Mouse (Mus musculus) lung, postnatal 0 days (tissue): ENCODE data around the gene Srpk2. TPM values are rescaled to one million over a fixed set of nuclear protein-coding genes. Genes with fewer than 3 reads are reported as not detected.

ENCODE experiments used
- ATAC-seq: fragments of 200-750 bp; cut with Nextera tagmentation; 2 replicates; pipeline ENCODE4 v1.8.0; 2017; ENCODE audit warnings: moderate library complexity
- DNase-seq: peaks from one replicate; pipeline ENCODE4 v3.0.0-alpha.2; 2016; ENCODE audit warnings: low spot score
- H3K27ac ChIP-seq: fragments of 300-500 bp; sonication (generic); 2 replicates; pipeline ENCODE4 v1.5.1; 2014; ENCODE audit warnings: antibody characterized with exemption, mild to moderate bottlenecking, low read length, mixed read lengths
- H3K27me3 ChIP-seq: fragments of 300-500 bp; sonication (generic); replicated peaks from 2 replicates; pipeline ENCODE4 v1.6.1; 2014; ENCODE audit warnings: low read length, mixed read lengths; ENCODE audit not compliant: insufficient read depth
- H3K36me3 ChIP-seq: fragments of 300-500 bp; sonication (generic); 2 replicates; pipeline ENCODE4 v1.6.1; 2014; ENCODE audit warnings: low read length, mixed read lengths; ENCODE audit not compliant: insufficient read depth
- H3K4me1 ChIP-seq: fragments of 300-500 bp; sonication (generic); 2 replicates; pipeline ENCODE4 v1.6.1; 2014; ENCODE audit warnings: antibody characterized with exemption, low read depth, low read length, mixed read lengths; ENCODE audit not compliant: insufficient read depth
- H3K4me2 ChIP-seq: fragments of 300-500 bp; sonication (generic); replicated peaks from 2 replicates; pipeline ENCODE4 v1.6.1; 2014; ENCODE audit warnings: low read depth, mild to moderate bottlenecking, low read length, moderate library complexity, mixed read lengths
- H3K4me3 ChIP-seq: fragments of 300-500 bp; sonication (generic); 2 replicates; pipeline ENCODE4 v1.5.1; 2014; ENCODE audit warnings: low read depth, low read length
- H3K9ac ChIP-seq: fragments of 300-500 bp; sonication (generic); replicated peaks from 2 replicates; pipeline ENCODE4 v1.6.1; 2014; ENCODE audit warnings: low read depth, mild to moderate bottlenecking
- H3K9me3 ChIP-seq: fragments of 300-500 bp; sonication (generic); 2 replicates; pipeline ENCODE4 v1.6.1; 2016; ENCODE audit warnings: low read length, mixed read lengths
- CTCF ChIP-seq: IDR thresholded peaks from 2 replicates; pipeline ENCODE4 v1.5.1; 2016; ENCODE audit warnings: antibody characterized with exemption, mild to moderate bottlenecking
- EP300 ChIP-seq: IDR thresholded peaks from 2 replicates; pipeline ENCODE4 v1.6.1; 2016; ENCODE audit warnings: antibody characterized with exemption, mild to moderate bottlenecking, control low read depth
- WGBS: fragments of 180-500 bp; shearing (Covaris S2); extraction: QIAGEN DNeasy Blood & Tissue Kit; methylation state at CpG from one replicate; pipeline ENCODE4 v1.1.7; 2014; 5-methylcytosine and 5-hydroxymethylcytosine counted together
- polyA plus RNA-seq: library from polyadenylated mRNA; unstranded; fragments of >200 nt; fragmentation: Nextera tagmentation; extraction: Ambion mirVana; gene quantifications from 2 replicates; pipeline ENCODE4 v1.2.1, GENCODE M21; 2015

The Srpk2 gene
- polyA plus RNA-seq, 1 experiment from 2014 or later: 38.1 TPM

DNA sequence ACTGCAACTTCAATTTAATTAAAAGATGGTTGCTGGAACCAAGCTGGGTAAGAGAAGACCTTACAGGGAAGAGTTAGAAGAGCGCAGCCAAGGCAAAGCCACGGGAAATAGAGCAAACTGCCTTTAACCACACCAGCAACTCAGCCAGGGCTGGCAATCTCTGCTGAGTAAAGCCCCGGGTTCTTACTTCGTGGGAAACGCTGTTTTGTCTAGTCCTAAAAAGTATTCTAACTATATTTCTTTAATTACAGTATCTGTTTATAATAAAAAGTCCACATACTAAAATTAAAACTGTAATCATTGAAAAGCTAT lies 67.4 kb downstream of the Srpk2 start:
- Histone ChIP-seq H3K9ac (peak overlapping the region; percentile 37; the same call in 1 of the 2 replicates), H3K4me3 (peak overlapping the region; percentile 54), H3K36me3 (no peaks in the 10 kb centered on the region), H3K4me1 (no peaks in the 10 kb centered on the region; the same call in 1 of the 2 replicates), H3K9me3 (no peaks in the 10 kb centered on the region), H3K4me2 (peak overlapping the region; percentile 60), H3K27me3 (no peaks in the 10 kb centered on the region), H3K27ac (peak overlapping the region; percentile 89)
- WGBS: 23% methylated on average over 5 of the region's 5 CpGs
- DNase-seq: no peak
- TF ChIP-seq CTCF (no peak), EP300 (no peak)
- ATAC-seq: peak; percentile 13; the same call in 1 of the 2 replicates

DNA sequence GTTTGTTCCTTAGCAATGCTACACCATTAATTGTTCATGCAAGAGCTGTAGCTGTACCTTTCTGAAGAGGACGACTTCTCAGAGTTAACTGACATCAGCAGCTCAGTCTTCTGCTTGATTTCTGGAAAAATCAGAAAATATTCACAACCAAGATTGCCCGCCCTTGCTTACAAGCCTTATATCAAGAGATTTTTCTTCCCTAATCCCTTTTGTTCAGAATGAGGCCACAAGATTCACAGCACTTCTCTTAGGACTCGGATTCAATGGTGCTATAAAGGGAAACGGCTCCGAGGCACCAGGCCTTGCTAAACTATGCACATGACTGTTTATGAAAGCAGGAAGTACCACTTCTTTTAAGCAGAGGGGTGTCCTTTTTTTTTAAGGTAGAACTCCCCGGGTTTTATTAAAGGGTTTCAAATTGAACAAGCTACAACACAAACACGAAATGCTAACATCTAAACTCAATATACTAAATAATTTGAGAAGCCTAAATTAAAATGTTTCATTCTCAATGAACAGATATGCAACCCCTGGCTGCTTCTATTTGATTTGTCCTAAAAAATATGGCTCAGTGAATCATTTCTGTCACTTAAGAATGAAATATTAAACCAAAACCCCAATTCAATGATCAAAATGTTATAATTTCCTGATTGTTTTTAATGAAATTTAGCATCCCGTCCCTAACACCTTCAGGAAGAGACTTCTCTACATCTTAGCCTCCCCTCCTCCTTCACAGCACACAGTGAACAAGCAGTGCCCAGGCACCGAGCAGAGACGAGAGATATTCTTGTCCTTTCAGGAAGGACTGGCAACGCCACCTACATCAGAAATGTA lies 67.9 kb downstream of the Srpk2 start:
- H3K4me3 ChIP-seq: peak overlapping the region; percentile 54
- H3K4me2 ChIP-seq: peak overlapping the region; percentile 60
- H3K36me3 ChIP-seq: no peaks in the 10 kb centered on the region
- H3K4me1 ChIP-seq: no peaks in the 10 kb centered on the region; the same call in 1 of the 2 replicates
- H3K27ac ChIP-seq: peak overlapping the region; percentile 89
- DNase-seq: peak; percentile 91
- H3K9ac ChIP-seq: peak overlapping the region; percentile 44
- ATAC-seq: peak; percentile 92
- 6% methylated on average over 11 of the region's 11 CpGs for WGBS
- peak; percentile 31 for TF ChIP-seq CTCF
- peak; percentile 23; the same call in 1 of the 2 replicates for TF ChIP-seq EP300
- H3K27me3 ChIP-seq: no peaks in the 10 kb centered on the region
- H3K9me3 ChIP-seq: no peaks in the 10 kb centered on the region

DNA sequence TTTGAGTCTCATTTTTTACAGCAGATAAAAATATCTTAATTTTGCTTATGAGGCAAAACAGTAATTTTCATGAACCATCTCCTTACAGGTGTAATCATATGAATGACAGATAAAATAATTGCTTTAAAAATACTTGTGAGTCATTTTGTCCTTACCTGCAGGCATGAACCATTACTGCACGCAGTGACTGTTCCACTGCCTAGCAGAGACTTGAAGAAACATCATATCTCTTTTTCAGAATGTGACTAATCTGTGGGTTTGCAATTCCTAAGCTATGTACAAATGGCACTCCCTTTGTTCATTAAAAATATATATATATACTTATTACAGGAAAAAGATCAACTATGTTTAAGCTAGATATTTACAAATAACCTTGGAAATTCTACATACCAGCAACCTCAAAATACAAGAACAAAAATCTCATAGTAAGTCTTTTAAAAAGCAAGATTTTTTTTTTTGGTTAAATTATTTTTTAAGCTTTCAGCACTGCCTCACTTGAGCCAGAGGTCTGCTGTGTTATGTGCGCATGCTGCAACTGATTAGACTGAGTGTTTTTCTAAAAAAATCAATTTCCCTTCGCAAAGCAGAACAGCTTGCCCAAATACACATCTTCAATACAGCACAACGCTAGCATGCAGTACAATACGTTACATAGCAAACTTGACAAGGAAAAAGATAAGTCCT lies 68.7 kb downstream of the Srpk2 start:
- H3K4me2 ChIP-seq: peak overlapping the region; percentile 60
- no peaks in the 10 kb centered on the region; the same call in 1 of the 2 replicates for H3K4me1 ChIP-seq

DNA sequence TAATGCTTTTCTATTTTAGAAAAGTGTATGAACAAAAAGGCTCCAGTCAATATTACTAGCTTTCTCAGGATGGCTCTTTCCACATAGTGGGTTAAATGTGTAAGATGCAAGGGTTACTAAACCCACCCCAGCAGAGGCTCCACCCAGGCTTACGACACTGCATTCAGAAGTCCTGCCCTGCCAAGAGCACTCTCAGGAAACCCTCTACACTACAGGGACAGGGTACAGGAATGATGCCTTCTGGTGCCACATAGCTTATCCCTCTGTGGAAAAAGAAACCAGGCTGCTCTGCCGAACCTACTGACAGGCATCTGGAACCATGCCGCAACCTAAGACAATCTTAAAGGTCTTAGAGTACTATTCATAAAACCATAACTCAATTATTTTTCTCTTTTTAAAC lies 71.6 kb downstream of the Srpk2 start:
- TF ChIP-seq EP300 (no peak), CTCF (no peak)
- no peaks in the 10 kb centered on the region for H3K36me3 ChIP-seq
- no peak overlapping the region for H3K4me2 ChIP-seq
- no peak overlapping the region for H3K9ac ChIP-seq
- ATAC-seq (peak; percentile 71), DNase-seq (peak; percentile 72)
- no peak overlapping the region for H3K4me3 ChIP-seq
- H3K27ac ChIP-seq: no peak overlapping the region
- WGBS: 56% methylated on average over 3 of the region's 3 CpGs
- no peaks in the 10 kb centered on the region for H3K27me3 ChIP-seq
- no peaks in the 10 kb centered on the region for H3K9me3 ChIP-seq
- H3K4me1 ChIP-seq: no peaks in the 10 kb centered on the region; the same call in 1 of the 2 replicates

More for the DNA sequence above, 68.7 kb downstream of the Srpk2 start:
- TF ChIP-seq CTCF (no peak), EP300 (no peak)
- Histone ChIP-seq H3K9ac (peak overlapping the region; percentile 44), H3K36me3 (no peaks in the 10 kb centered on the region), H3K27me3 (no peaks in the 10 kb centered on the region), H3K27ac (peak overlapping the region; percentile 89), H3K9me3 (no peaks in the 10 kb centered on the region), H3K4me3 (peak overlapping the region; percentile 54)
- WGBS: 16% methylated on average over 5 of the region's 5 CpGs
- ATAC-seq: peak; percentile 23; the same call in 1 of the 2 replicates
- peak; percentile 44 for DNase-seq

DNA sequence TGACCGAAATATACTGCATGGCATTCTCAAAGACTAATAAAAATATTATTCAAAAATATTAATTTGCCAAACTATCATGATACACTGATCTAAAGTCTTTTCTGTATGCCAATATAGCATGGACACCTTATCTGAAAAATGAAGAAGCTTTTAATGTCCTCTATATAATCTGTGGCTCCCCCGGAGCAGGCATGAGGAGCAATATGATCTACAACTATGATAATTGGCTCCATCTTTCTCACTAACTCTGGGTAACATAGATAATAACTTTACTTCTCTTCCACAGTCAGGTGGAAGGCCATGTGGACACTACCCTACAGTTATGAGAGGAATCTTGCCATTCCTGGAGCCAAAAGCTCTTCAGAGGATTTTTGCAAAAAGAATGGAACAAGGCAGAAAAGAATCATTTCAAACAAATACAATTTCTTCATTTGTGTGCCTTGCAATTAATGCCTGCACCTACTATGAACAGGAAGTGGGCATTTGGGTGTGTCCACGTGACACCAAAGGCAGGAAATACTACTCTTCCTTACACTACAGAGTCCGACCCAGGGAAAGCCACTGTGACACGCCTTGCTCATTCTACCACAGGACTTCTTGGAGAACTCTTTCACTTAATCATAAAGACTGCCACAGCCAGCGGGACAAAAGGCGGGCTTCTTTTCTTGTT lies 80.2 kb downstream of the Srpk2 start:
- WGBS: 66% methylated on average over 7 of the region's 7 CpGs
- Histone ChIP-seq H3K36me3 (no peaks in the 10 kb centered on the region), H3K27ac (0 out of 2 replicates have a peak overlapping the region, but pooled peaks have one; percentile 9), H3K4me1 (0 out of 2 replicates have a peak, but pooled peaks cover under 1% of the 10 kb centered on the region), H3K9me3 (no peaks in the 10 kb centered on the region), H3K4me2 (0 out of 2 replicates have a peak overlapping the region, but pooled peaks have one; percentile 11), H3K9ac (no peak overlapping the region), H3K4me3 (no peak overlapping the region), H3K27me3 (no peaks in the 10 kb centered on the region)
- ATAC-seq: peak; percentile 46
- no peak for TF ChIP-seq CTCF
- DNase-seq: no peak
